Mouse (Mus musculus) layer of hippocampus, postnatal 10 days (tissue): ENCODE data around the gene Opa3. TPM values are rescaled to one million over a fixed set of nuclear protein-coding genes. Genes with fewer than 3 reads are reported as not detected.

ENCODE experiments used
- DNase-seq, 2 experiments: peaks; one replicate each; pipeline ENCODE4 v3.0.0; 2021; ENCODE audit warnings: low spot score in 2 of 2
- total RNA-seq, 2 experiments: library from RNA; stranded (reverse); gene quantifications; 2 replicates each; pipeline ENCODE4 v1.2.3; 2021

The Opa3 gene
- total RNA-seq, 2 experiments from 2014 or later = 36.2 to 37.8 TPM

DNA sequence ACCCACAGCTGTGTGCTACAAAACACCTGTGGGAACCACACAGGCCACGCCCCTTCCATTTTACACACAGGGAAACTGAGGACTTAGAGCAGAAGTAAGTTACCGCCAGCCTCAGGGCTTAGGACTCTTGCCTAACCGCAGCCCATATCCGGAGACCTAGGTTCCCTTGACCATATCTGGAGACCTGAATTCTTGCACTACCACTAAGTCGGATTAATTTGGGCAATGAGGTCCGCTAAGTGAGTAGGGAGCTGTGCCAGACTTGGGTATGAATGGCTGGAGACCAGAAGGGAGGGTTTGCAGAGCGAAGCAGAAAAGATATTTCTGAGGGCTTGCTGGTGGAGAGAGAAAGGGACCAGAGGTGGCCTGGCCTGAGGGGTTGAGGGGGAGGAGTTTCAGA lies 13.8 kb upstream of the Opa3 start:
- no peak for DNase-seq

DNA sequence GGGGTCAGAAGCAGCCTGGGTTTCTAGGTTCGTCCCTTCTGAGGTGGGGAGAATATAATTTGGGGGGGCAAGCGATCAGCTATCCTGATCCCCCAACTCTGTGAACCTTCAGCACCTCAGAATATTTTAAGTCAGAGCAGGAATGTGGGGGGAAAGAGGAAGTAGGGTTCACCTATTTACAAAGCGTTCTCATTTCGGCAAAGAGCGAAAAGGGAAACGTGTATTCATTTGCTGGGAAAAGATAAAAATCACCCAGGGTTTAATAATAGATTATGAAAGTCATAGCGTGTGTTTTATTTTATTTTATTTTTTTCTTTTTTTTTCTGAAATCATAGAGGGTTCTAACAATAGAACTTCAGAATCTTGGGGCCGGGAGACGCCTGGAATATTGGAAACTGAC lies 13.2 kb upstream of the Opa3 start:
- DNase-seq = no peak

DNA sequence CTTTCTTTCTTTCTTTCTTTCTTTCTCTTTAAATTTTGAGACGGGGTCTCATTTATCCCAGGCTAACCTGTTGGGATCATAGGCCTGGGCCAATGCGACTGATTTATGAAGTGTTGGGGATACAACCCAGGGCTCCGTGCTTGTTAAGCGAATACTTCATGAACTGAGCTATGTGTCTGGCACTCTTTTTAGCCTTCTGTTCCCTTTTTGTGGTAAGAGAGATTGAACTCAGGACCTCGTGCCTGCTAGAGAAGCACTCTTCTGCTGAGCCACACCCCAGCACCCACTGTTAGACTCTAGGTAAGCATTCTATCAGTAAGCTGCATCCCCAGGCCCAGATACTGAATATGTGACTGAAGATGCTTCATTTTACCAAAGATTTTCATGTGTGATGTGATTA lies 10.6 kb upstream of the Opa3 start:
- DNase-seq = no peak

DNA sequence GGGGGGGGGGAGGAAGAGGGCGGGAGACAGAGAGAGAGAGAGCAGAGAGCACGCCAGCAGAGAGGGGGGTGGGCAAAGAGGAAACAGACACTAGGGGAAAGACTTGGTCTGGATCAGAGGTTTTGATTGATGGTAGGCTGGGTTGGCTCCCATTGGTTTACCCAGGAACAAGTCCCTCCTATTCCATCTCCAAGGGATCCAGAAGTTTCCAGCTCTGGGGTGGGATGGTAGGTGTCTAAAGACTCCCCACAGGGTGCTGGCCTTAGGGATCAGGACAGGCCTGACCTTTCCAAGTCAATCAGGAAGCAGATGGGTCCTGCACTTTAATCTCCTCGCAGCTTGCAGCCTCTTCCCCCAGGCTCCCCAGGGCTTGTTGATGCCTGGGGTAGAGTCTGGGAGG lies 10.2 kb upstream of the Opa3 start:
- DNase-seq = no peak

DNA sequence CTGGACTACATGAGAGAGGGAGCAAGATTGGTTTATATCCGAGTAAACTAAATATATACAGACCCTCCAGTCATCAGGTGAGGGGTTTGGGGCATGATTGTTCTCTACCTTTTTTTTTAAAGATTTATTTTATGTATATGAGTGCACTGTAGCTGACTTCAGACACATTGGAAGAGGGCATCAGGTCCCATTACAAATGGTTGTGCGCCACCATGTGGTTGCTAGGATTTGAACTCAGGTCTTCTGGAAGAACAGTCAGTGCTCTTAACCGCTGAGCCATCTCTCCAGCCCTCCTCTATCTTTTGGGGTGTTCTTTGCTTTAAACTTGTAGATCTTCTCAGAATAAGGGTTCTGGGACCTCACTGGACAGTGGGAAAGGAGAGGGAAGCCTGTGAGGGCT lies 8.1 kb upstream of the Opa3 start:
- no peak for DNase-seq

DNA sequence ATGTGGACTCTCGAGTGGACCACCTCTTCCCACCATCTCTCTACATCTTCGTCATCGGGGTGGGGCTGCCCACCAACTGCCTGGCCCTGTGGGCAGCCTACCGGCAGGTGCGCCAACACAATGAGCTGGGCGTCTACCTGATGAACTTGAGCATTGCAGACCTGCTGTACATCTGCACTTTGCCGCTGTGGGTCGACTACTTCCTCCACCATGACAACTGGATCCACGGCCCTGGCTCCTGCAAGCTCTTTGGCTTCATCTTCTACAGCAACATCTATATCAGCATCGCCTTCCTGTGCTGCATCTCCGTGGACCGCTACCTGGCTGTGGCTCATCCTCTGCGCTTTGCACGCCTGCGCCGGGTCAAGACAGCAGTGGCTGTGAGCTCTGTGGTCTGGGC lies 5.9 kb upstream of the Opa3 start:
- no peak for DNase-seq

DNA sequence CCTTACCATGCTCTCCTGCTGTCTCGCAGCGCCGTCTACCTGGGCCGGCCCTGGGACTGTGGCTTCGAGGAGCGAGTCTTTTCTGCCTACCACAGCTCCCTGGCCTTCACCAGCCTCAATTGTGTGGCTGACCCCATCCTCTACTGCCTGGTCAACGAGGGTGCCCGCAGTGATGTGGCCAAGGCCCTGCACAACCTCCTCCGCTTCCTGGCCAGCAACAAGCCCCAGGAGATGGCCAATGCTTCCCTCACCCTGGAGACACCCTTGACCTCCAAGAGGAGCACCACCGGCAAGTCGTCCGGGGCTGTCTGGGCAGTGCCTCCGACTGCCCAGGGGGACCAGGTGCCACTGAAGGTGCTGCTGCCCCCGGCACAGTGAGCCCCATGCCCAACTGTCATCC lies 5.3 kb upstream of the Opa3 start:
- no peak for DNase-seq

DNA sequence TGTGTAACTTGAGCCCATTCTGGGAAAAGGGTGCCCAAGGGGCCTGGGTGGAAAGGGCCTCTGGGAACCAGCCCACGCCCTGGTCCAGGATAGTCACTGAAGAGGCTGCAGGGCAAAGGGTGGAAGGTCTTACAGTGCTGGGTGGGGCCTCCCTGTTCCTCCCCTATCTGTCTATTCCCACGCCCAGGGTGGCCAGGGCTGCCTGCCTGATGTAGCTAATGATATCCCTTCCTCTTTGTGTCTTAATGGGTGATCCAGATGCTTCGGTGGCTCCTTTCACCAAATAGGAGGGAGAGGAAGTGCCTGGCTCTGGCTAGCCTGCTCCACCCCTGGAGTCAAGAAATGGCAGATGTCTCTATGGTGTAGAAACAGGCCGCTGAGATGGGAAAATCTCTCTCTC lies 3.2 kb upstream of the Opa3 start:
- DNase-seq = no peak

DNA sequence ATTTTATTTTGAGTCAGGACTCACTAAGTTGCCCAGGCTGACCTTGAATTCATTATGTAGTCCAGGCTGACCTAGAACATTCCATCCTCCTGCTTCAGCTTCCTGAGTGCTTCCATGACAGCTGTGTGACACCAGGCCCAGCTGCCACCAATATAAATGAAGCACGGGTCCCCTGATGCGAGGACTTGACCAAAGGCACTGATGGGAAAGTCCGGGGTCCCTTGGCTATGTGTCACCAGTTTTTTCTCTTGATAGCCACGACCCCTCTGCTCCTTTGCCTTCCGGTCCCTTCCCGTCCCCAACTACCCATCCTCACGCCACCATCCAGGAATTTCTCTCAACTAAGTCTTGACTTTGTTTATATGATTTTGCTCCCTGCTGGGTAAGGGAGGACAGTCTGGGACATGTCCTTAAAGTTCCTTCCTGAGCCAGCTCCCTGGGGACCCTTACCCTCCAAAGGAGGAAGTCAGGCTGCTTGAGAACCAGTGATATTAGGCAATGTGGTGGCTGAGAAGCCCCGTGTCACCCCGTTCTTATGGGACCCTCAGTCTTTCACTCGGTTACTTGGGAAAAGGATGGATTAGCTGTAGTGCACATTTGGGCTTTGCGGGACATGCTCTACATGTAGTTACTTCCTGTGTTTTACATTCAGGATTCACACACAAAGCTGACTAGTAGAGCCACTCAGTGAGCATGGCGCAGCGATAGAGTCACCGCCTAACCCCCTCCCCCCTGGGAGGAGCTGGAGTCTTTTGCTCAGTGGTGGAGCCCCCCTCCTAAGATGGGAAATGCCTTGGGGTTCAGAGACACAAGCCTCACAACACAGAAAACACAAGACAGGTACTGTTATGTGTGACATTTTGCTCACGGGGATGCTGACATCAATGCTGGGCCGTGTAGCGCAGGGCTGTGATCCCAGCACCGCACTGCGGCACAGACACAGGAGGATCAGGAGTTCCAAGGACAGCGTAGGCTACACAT lies 1.0 kb upstream of the Opa3 start:
- peak; percentile 48 to 62 for DNase-seq

DNA sequence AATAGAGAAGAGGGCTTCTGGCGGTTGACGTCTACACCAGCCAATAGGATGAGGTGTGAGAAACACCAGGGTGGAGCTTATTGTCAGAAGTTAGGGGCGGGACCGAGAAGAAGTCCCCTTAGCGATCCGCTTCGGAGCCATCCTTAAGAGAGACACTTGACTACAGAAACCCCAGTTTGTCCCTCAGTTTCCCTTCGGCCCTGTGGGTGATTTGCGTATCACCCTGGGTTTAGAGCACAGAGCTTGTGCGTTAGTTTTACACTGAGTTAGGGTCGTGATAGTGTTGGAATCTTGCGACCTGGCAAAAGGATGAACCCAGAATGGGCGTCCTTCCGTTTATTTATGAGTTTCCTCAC lies 637 bp downstream of the Opa3 start:
- no peak for DNase-seq

DNA sequence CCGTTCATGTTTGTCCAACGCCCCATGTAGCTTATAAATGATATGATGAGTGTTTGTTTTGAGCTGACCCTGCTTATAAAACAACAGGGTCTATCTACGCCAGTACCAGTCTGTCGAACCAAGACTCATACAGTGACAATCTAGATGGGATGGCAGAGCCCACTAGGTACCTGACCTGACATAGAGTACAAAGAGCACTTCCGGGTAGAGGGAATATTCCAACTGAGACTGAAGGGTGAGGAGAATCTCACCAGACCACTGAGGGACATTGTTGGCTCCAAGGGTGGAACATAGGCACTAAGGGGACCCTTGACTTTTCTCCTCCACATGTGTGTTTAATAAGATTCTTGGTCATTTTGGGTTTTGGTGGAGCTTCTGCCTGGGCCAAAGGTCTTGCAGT lies 1.3 kb downstream of the Opa3 start:
- no peak for DNase-seq

DNA sequence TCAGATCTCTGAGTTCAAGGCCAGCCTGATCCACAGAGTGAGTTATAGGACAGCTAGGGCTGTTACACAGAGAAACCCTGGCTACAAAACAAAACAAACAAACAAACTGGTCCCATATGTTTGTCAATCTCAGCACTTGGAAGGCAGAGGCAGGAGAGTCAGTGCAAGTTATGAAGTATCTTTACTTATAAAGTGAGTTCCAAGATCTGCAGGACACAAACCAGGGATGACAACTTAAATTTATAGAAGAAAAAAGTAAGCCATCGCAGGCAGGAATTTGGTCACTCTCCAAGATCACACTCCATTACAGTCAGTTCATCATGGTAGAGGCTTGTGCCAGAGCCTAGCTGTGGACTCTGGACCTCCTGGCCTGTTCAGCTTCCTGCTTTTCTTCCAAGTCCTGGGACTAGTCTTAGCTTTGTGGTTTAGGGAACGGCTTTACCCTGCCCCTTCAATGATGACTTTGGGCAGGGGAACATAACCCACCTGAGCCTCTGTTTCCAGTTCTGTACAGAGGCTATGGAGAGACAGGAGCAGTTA lies 2.0 kb downstream of the Opa3 start:
- DNase-seq = no peak

DNA sequence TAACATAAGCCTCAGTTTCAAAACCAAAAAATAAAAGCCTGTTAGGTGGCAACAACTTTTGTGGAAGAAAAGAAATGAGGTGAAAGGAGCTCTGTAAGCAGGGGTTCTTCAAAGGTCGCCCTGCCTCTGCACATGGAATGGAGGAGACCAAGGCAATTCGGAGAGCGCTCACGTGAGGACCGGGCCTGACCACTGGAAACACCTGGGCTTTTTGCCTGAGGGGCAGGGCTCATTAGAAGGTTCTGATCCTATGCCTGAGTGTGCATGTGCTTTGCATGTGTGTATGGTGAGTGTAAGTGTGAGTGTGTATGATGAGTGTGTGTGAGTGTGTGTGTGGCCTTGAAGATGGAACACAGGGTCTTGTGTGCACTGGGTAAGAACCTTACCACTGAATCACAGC lies 2.8 kb downstream of the Opa3 start:
- no peak for DNase-seq

DNA sequence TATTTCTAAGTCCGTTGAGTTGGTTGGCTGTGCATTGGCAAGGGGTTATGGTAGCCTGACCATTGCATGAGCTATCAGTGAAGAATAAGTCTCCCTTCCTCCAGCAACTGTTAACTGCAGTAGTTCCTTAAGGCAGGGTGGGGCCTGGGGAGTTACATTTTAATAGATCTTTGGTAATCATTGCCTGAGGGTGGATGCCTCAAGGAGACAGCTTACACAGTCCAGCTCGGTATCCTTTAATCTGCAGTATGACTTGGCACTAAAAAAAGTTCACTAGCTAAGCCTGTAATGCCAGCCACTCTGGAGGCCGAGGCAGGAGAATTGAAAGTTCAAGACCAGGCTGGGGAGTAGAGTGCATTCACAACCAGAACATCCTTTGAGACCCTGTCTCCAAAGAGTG lies 3.7 kb downstream of the Opa3 start:
- no peak for DNase-seq

DNA sequence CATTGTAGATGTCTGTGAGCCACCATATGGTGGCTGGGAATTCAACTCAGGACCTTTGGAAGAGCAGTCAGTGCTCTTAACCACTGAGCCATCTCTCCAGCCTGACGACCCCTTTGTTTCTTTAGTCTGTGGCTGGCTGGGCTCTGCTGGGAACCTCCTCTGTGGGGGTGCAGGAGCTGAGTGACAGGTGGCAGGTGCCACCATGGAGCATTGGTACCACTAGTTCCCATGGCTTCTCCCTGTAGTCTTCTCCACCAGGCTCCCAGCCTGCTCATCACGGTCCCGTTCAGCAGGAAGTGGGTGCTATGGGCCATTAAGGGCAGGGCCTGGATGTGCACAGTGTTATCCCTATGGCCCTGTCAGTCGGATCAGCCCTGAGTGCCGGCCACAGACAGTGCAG lies 6.5 kb downstream of the Opa3 start:
- DNase-seq = no peak

DNA sequence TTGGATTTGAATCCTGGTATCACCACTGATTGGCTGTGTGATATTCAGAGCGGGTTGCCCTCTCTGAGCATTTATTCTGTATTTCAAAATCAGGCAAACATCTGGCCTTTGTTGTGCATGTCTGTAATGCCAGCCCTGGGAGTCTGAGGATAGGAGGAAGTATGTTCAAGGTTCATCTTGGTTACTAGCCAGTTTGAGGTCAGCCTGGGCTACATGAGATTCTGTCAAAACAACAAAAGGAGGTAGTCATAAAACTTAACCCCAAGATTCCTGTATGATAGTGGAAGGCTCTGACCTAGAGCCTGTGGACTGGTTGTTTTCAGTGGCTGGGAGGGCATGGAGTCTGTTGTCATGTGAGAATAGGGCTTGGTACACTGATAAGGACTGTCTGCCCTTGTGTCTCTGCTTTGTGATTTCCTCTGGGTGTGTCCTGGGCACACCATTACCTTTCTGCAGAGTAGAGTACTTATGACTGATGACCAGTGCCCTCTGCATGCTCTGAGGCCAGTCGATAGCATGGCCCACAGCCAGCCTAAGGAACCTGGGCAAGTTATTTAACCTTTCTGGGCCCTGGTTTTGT lies 7.0 kb downstream of the Opa3 start:
- DNase-seq = no peak

DNA sequence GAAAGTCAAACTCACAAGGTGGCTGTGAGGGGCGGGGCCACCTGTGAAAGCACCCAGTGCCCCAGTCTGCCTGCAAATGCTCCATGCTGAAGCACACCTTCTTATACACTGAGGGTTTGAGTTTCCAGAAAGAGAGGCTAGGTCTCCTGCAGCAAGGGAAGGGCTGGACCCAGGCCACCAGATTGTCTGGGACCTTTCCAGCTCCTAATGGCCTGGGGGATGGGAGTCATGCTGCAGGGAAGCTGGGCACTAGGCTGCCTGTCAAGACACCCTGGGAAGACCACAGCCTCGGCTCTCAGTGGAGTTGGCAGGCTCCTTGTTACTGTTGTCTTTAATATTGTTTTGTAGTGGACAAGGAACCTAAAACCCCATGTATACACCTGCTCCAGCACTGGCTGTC lies 8.3 kb downstream of the Opa3 start:
- DNase-seq = no peak

DNA sequence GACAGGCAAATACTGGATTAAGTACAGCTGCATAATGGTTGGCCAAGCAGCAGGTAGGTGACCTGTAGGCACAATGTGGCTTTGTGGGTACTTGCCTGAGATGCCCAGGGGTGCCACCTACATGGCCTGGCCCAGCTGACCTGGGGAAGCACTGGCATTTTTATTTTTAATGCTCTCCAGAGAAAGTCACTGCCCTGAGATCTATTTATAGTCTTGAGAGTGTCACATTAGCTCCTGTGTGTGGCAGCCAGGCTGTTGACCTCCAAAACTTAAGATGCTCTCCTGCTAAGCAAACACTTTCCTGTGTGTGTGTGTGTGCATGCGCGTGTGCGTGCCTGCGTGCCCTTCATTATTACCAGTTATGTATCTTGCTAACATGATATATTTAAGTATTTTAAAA lies 10.2 kb downstream of the Opa3 start:
- DNase-seq = no peak

DNA sequence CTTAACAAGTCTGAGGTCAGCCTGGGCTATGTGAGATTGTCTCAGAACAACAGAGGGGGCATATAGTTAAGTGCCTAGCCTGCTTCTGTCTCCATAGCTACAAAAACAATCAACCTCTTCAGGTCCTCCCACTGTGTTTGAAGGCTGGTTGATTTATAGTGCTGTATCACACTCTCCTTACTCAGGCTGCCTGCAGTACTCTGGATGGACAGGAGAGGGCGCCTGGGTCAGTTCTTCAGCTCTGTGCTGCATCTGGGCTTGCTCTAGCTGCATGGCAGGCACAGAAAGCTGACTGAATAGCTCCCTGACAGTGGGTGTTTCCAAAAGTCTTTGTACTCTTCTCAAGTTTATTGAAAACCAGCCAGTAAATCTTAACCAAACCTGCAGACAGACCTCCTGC lies 11.3 kb downstream of the Opa3 start:
- DNase-seq = peak; percentile 94 to 96

DNA sequence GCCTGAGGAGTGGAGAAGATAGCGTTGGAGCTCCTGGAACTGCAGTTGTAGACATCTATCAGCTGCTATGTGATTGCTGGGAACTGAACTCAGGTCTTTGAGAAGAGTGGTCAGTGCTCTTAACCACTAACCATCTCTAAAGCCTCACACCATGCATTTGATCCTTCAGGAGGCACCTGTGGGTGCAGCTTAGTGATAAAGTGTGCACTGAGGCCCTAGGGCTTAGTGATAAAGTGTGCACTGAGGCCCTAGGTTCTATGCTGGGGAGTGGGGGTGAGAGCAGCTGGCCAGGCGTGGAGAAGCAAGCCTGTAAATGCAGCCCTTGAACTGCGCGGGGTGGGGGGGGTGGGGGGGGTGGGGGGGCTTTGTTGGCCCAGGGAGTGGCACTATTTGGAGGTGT lies 11.9 kb downstream of the Opa3 start:
- DNase-seq = no peak

DNA sequence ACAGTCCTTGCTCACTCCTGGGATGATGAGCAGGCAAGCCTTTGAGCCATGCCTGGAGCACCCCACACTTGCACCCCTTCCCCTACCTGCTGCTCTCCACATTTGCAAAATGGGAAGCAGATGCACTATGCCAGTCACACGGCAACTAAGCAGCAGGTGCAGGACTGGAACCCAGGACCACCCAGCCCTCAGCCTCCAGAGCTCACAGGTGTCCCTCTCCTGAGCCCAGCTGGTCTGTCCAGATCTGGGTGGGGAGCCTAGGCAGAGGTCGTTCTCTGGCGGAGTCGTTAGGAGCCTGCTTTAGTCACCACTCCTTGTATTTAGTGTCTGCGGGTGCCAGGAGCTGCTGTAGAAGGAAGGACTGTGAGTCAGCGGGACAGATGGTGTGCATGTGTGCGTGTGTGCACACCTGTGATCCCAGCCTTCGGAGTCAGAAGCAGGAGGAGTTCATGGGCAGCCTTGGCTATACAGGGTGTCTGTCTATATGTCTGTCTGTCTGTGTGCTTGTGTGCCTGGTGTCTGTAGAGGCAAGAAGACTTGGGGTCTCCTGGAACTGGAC lies 12.8 kb downstream of the Opa3 start:
- no peak for DNase-seq

DNA sequence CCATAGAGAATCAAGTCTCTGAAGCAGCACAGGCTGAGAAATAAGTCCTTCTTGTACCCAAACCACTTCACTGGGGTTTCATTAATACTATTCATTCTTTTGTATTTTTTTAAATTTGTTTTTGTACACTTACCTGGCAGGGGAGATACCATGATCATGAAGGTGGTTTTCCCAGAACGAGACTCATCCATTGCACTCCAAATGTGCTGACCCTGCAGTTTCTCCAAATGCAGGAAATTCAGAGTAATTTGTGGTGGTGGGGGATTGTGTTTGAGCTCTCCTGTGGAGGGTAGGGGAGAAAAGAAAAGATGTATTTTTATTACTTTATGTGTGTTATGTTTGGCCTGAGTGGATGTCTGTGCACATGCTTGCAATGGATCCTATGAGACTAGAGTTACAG lies 13.9 kb downstream of the Opa3 start:
- DNase-seq = no peak

DNA sequence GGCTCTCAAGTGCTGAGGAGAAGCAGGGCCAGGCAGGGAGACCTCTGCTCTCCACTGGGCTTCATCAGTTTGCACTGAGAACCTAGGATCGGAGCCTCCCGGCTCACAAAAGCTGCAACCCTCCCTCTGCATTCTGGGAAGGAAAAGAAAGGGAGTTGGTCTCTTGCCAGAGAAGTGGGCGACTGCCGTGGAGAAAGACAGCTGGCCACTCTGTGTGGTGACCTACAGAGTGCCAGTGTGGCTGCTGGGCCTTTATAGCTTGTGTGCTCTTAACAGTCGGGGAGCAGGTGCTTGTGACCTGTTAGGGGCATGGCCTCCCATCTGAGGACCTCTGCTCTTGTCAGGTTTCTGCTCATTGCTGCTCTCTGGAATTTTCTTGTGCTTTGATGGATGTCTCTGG lies 15.7 kb downstream of the Opa3 start:
- DNase-seq = no peak
